ENCODE assay signal across 20 mouse cellular contexts in genomic region chr3:27592728-27593484, GRCm38 (mm10).
A peak's percentile ranks its signal among the peaks of the same experiment; 100 is the strongest.
DNase-seq lines count a peak whose midpoint lies in the region; ATAC-seq lines count a peak whose summit lies in the region.
"Had no signal": no experiment of that assay in that cellular context is flagged by ENCODE, and none has a peak within 500 bp of the region (broad histone marks: within the 10 kb centered on the region; RNA-seq: fewer than 3 reads in every experiment).

No protein-coding gene starts in this region.

- H3K4me1 ChIP-seq in forebrain, embryonic 15.5 days, result peaks cover 9% of the 10 kb centered on the region
- H3K4me1 ChIP-seq in forebrain, embryonic 14.5 days (ENCODE audit: control insufficient read depth, insufficient read depth, low read length), result no peaks in the 10 kb centered on the region
- H3K4me1 ChIP-seq in limb, embryonic 12.5 days (replicated peaks), result 0 out of 2 replicates have a peak, but pooled peaks cover 4% of the 10 kb centered on the region
- H3K4me1 ChIP-seq in limb, embryonic 10.5 days, result no peaks in the 10 kb centered on the region
- H3K4me1 ChIP-seq: intestine, embryonic 15.5 days; neural tube, embryonic 12.5 days had no signal

- H3K9ac ChIP-seq in forebrain, embryonic 15.5 days (replicated peaks), result no peak overlapping the region
- H3K9ac ChIP-seq in forebrain, embryonic 14.5 days (ENCODE audit: low read length), result no peak overlapping the region
- no peak overlapping the region for H3K9ac ChIP-seq in limb, embryonic 12.5 days (replicated peaks)
- H3K9ac ChIP-seq: hindbrain, embryonic 14.5 days; intestine, embryonic 15.5 days; neural tube, embryonic 12.5 days had no signal

- WGBS in forebrain, embryonic 15.5 days, result 81% methylated on average over 11 of the region's 11 CpGs
- WGBS in forebrain, embryonic 14.5 days, result 87% methylated on average over 11 of the region's 11 CpGs
- WGBS in limb, embryonic 12.5 days, result 88% methylated on average over 11 of the region's 11 CpGs
- 92% methylated on average over 11 of the region's 11 CpGs for WGBS in limb, embryonic 10.5 days

- no peak overlapping the region for H3K27ac ChIP-seq in forebrain, embryonic 15.5 days (replicated peaks)
- no peak overlapping the region for H3K27ac ChIP-seq in forebrain, embryonic 14.5 days (ENCODE audit: low read depth, low read length)
- peak overlapping the region; percentile 64; the same call in 1 of the 2 replicates for H3K27ac ChIP-seq in limb, embryonic 12.5 days
- H3K27ac ChIP-seq in limb, embryonic 10.5 days, result no peak overlapping the region
- H3K27ac ChIP-seq: hindbrain, embryonic 14.5 days; intestine, embryonic 15.5 days; neural tube, embryonic 12.5 days; stomach, postnatal 0 days had no signal

- no peak overlapping the region for H3K4me2 ChIP-seq in forebrain, embryonic 15.5 days (replicated peaks)
- H3K4me2 ChIP-seq in forebrain, embryonic 14.5 days (ENCODE audit: low read length), result no peak overlapping the region
- H3K4me2 ChIP-seq in limb, embryonic 12.5 days, result no peak overlapping the region
- H3K4me2 ChIP-seq: hindbrain, embryonic 14.5 days; intestine, embryonic 15.5 days; liver, embryonic 11.5 days; neural tube, embryonic 12.5 days had no signal

- H3K4me3 ChIP-seq in forebrain, embryonic 15.5 days, result no peak overlapping the region
- no peak overlapping the region for H3K4me3 ChIP-seq in forebrain, embryonic 14.5 days (ENCODE audit: low read depth, low read length)
- no peak overlapping the region for H3K4me3 ChIP-seq in limb, embryonic 12.5 days (replicated peaks)
- H3K4me3 ChIP-seq in limb, embryonic 10.5 days, result no peak overlapping the region
- H3K4me3 ChIP-seq: intestine, embryonic 15.5 days; neural tube, embryonic 12.5 days had no signal

- DNase-seq in forebrain, embryonic 14.5 days (ENCODE audit: low spot score), result no peak
- no peak for DNase-seq in limb, embryonic 10.5 days (ENCODE audit: low spot score)
- DNase-seq in kidney, postnatal 14 days, result peak; percentile 66
- DNase-seq in adrenal gland, postnatal 14 days, result no peak
- DNase-seq in adrenal gland, adult 8-10 months, result no peak
- DNase-seq in thymus, postnatal 4 days, result no peak
- DNase-seq: adrenal gland, postnatal 10 days; cerebellum, adult 18-20 months; gastrocnemius, postnatal 14 days; heart, postnatal 10 days; layer of hippocampus, adult 9-11 months; lung, adult 2 months; lung, postnatal 36 days had no signal

- H3K36me3 ChIP-seq in forebrain, embryonic 15.5 days, result no peaks in the 10 kb centered on the region
- no peaks in the 10 kb centered on the region for H3K36me3 ChIP-seq in forebrain, embryonic 14.5 days (ENCODE audit: control insufficient read depth, insufficient read depth, low read length)
- peaks cover 3% of the 10 kb centered on the region; the same call in 1 of the 2 replicates for H3K36me3 ChIP-seq in limb, embryonic 12.5 days
- no peaks in the 10 kb centered on the region for H3K36me3 ChIP-seq in limb, embryonic 10.5 days
- H3K36me3 ChIP-seq: neural tube, embryonic 12.5 days had no signal

- H3K27me3 ChIP-seq in forebrain, embryonic 15.5 days, result no peaks in the 10 kb centered on the region
- no peaks in the 10 kb centered on the region for H3K27me3 ChIP-seq in forebrain, embryonic 14.5 days (replicated peaks; ENCODE audit: control insufficient read depth, insufficient read depth, low read length)
- H3K27me3 ChIP-seq in limb, embryonic 12.5 days, result no peaks in the 10 kb centered on the region
- no peaks in the 10 kb centered on the region for H3K27me3 ChIP-seq in limb, embryonic 10.5 days (ENCODE audit: low read depth, poor library complexity, severe bottlenecking)
- H3K27me3 ChIP-seq: intestine, embryonic 15.5 days; neural tube, embryonic 12.5 days had no signal

- no peaks in the 10 kb centered on the region for H3K9me3 ChIP-seq in forebrain, embryonic 15.5 days
- no peaks in the 10 kb centered on the region for H3K9me3 ChIP-seq in forebrain, embryonic 14.5 days (replicated peaks; ENCODE audit: control insufficient read depth, low read length)
- no peaks in the 10 kb centered on the region for H3K9me3 ChIP-seq in limb, embryonic 12.5 days
- H3K9me3 ChIP-seq in limb, embryonic 10.5 days (replicated peaks), result no peaks in the 10 kb centered on the region
- H3K9me3 ChIP-seq: intestine, embryonic 15.5 days; neural tube, embryonic 12.5 days had no signal

- ATAC-seq in forebrain, embryonic 15.5 days (replicated peaks), result peak; percentile 61; the same call in 1 of the 2 replicates
- no peak for ATAC-seq in forebrain, embryonic 14.5 days
- no peak for ATAC-seq in limb, embryonic 12.5 days (ENCODE audit: insufficient number of reproducible peaks, insufficient read depth, low FRiP score, low TSS enrichment, low read depth)
- ATAC-seq: intestine, embryonic 15.5 days had no signal
